Mouse (Mus musculus) intestine, postnatal 0 days (tissue): ENCODE data around the gene Cep170b. TPM values are rescaled to one million over a fixed set of nuclear protein-coding genes. Genes with fewer than 3 reads are reported as not detected.

Source experiments
- ATAC-seq: fragments of 200-750 bp; cut with Nextera tagmentation; 2 replicates; pipeline ENCODE4 v1.8.0; 2017; ENCODE audit warnings: mild to moderate bottlenecking, moderate TSS enrichment, moderate library complexity
- H3K27ac ChIP-seq: fragments of 300-500 bp; sonication (generic); 2 replicates; pipeline ENCODE4 v1.5.1; 2014; ENCODE audit warnings: mild to moderate bottlenecking, low read depth, low read length, moderate library complexity
- H3K27me3 ChIP-seq: fragments of 300-500 bp; sonication (generic); replicated peaks from 2 replicates; pipeline ENCODE4 v1.6.1; 2014; ENCODE audit warnings: low read length, mixed read lengths; ENCODE audit not compliant: control insufficient read depth, insufficient read depth
- H3K36me3 ChIP-seq: fragments of 300-500 bp; sonication (generic); 2 replicates; pipeline ENCODE4 v1.6.1; 2014; ENCODE audit warnings: mild to moderate bottlenecking, moderate library complexity; ENCODE audit not compliant: control insufficient read depth, insufficient read depth
- H3K4me1 ChIP-seq: fragments of 300-500 bp; sonication (generic); replicated peaks from 2 replicates; pipeline ENCODE4 v1.6.1; 2014; ENCODE audit warnings: antibody characterized with exemption, low read length, mixed read lengths; ENCODE audit not compliant: control insufficient read depth, insufficient read depth
- H3K4me2 ChIP-seq: fragments of 300-500 bp; sonication (generic); replicated peaks from 2 replicates; pipeline ENCODE4 v1.6.1; 2014; ENCODE audit warnings: low read depth, mild to moderate bottlenecking, moderate library complexity
- H3K4me3 ChIP-seq: fragments of 300-500 bp; sonication (generic); 2 replicates; pipeline ENCODE4 v1.5.1; 2014; ENCODE audit warnings: low read depth, low read length
- H3K9ac ChIP-seq: fragments of 300-500 bp; sonication (generic); 2 replicates; pipeline ENCODE4 v1.6.1; 2014; ENCODE audit warnings: mild to moderate bottlenecking, low read depth, low read length
- H3K9me3 ChIP-seq: fragments of 300-500 bp; sonication (generic); 2 replicates; pipeline ENCODE4 v1.6.1; 2016; ENCODE audit warnings: mixed run types; ENCODE audit not compliant: control insufficient read depth
- CTCF ChIP-seq: sonication (generic); IDR thresholded peaks from 2 replicates; pipeline ENCODE4 v1.5.1; 2016; ENCODE audit warnings: low read depth, mild to moderate bottlenecking, control low read depth, antibody characterized with exemption, moderate library complexity
- WGBS: fragments of 180-500 bp; shearing (Covaris S2); extraction: QIAGEN DNeasy Blood & Tissue Kit; methylation state at CpG from one replicate; pipeline ENCODE4 v1.1.7; 2014; 5-methylcytosine and 5-hydroxymethylcytosine counted together
- polyA plus RNA-seq: library from polyadenylated mRNA; unstranded; fragments of >200 nt; fragmentation: Nextera tagmentation; extraction: Ambion mirVana; gene quantifications from 2 replicates; pipeline ENCODE4 v1.2.1, GENCODE M21; 2015

The Cep170b gene
- polyA plus RNA-seq, 1 experiment from 2014 or later = 12.7 TPM

GRCm38 (mm10) chr12:112696806-112697425, 23.3 kb upstream of the Cep170b start:
- ATAC-seq = no peak
- no peak overlapping the region for H3K4me3 ChIP-seq
- H3K4me2 ChIP-seq = no peak overlapping the region
- H3K36me3 ChIP-seq = no peaks in the 10 kb centered on the region
- TF ChIP-seq CTCF = no peak
- H3K27me3 ChIP-seq = 0 out of 2 replicates have a peak, but pooled peaks cover 4% of the 10 kb centered on the region
- no peak overlapping the region for H3K27ac ChIP-seq
- no peak overlapping the region for H3K9ac ChIP-seq
- WGBS = 76% methylated on average over 3 of the region's 3 CpGs
- H3K9me3 ChIP-seq = no peaks in the 10 kb centered on the region
- H3K4me1 ChIP-seq = peaks cover 8% of the 10 kb centered on the region; the same call in 1 of the 2 replicates

DNA sequence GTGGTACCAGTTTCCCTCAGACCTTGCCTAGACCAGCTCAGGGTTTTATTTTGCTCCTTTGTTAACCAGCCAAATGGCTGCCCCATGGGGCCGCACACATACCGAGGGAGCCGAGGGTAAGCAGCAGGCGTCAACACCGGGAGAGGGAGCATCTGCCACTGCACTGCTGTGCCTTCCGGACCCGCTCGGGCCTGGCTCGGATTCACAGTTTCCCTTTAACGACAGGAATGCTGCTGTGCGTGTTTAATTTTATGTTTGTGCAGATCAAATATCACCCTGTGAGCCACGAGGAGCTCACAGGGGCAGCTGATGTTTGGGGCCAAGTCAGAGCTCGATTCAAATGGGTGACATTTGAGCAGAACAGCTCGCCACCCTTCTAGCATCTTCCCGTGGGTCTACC, 19.7 kb upstream of the Cep170b start:
- Histone ChIP-seq H3K9ac (no peak overlapping the region), H3K27ac (no peak overlapping the region), H3K27me3 (0 out of 2 replicates have a peak, but pooled peaks cover 4% of the 10 kb centered on the region), H3K4me2 (no peak overlapping the region; the same call in 1 of the 2 replicates), H3K4me1 (no peaks in the 10 kb centered on the region), H3K4me3 (no peak overlapping the region), H3K9me3 (no peaks in the 10 kb centered on the region), H3K36me3 (no peaks in the 10 kb centered on the region)
- 11% methylated on average over 15 of the region's 15 CpGs for WGBS
- 0 out of 2 replicates have a peak, but pooled peaks have one; percentile 3 for TF ChIP-seq CTCF
- no peak for ATAC-seq

GRCm38 (mm10) chr12:112702374-112703320, 17.6 kb upstream of the Cep170b start:
- WGBS = 44% methylated on average over 6 of the region's 6 CpGs
- TF ChIP-seq CTCF = no peak
- ATAC-seq = no peak
- 0 out of 2 replicates have a peak, but pooled peaks cover 4% of the 10 kb centered on the region for H3K27me3 ChIP-seq
- H3K4me3 ChIP-seq = no peak overlapping the region
- H3K36me3 ChIP-seq = no peaks in the 10 kb centered on the region
- H3K9me3 ChIP-seq = no peaks in the 10 kb centered on the region
- no peak overlapping the region for H3K4me2 ChIP-seq
- H3K4me1 ChIP-seq = no peaks in the 10 kb centered on the region
- no peak overlapping the region for H3K9ac ChIP-seq
- no peak overlapping the region for H3K27ac ChIP-seq

DNA sequence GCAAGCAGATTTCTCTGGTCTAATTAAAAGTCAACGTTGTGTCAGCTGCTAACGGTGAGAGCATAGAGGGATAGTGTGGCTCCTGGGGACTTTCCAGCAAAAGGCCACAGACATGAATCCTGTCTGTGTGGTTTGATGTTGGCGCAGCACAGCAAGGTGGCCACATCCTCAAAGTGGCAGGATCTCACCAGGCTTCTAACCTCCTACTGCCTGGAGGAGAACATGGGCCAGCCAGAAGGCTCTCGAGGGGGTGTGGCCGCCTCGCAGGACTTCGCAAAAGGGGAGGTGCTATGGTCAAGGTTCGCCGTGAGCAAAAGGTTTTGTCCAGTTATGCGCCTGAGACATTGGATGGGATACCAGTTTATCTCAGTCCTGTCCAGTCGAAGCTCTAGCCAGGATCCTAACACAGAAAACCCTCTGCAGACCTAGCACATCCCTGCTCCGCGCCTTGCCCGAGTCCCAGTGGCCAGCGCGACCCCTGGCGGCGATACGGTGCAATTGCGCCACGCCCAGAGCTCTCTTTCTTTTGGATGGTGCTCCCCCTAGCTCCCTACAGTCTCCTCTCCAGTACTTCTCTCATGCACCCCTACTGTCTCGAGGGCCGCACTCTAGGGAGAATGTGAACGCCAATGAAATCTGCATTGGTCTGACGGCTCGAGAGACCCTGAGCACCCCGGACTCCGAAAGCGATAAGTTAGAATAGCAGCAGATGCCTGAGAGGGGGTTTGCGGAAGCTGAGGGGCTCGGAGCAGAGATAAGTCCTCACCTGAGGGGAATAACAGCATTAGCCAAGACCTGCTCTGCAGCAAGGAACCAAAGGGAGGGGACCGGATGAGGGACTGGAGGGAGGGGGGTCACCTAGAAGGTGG, 13.3 kb upstream of the Cep170b start:
- no peak overlapping the region for H3K27ac ChIP-seq
- H3K4me3 ChIP-seq = no peak overlapping the region
- no peaks in the 10 kb centered on the region for H3K4me1 ChIP-seq
- H3K4me2 ChIP-seq = peak overlapping the region; percentile 22
- H3K27me3 ChIP-seq = 0 out of 2 replicates have a peak, but pooled peaks cover 5% of the 10 kb centered on the region
- H3K36me3 ChIP-seq = no peaks in the 10 kb centered on the region
- no peaks in the 10 kb centered on the region for H3K9me3 ChIP-seq
- WGBS = 10% methylated on average over 32 of the region's 32 CpGs
- peak; percentile 46 for ATAC-seq
- no peak overlapping the region for H3K9ac ChIP-seq
- TF ChIP-seq CTCF = peak; percentile 99

DNA sequence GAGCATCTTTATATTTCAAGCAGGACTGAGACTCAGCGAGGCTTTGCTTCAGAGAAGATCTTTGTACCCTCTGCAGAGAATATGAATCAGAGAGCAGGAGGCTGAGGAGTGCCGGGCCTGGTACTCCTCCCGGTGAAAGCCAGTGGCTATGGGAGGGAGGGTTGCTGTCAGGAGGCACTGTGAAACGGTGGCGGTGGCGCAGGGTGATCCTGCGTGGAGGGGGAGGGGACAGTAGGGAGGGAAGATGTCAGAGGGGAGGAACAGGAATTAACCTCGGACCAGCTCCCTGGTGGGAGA, 12.7 kb upstream of the Cep170b start:
- ATAC-seq = peak; percentile 6; the same call in 1 of the 2 replicates
- no peak overlapping the region for H3K27ac ChIP-seq
- no peak overlapping the region for H3K4me3 ChIP-seq
- peak overlapping the region; percentile 22; the same call in 1 of the 2 replicates for H3K4me2 ChIP-seq
- TF ChIP-seq CTCF = no peak
- H3K9me3 ChIP-seq = no peaks in the 10 kb centered on the region
- H3K4me1 ChIP-seq = no peaks in the 10 kb centered on the region
- WGBS = 11% methylated on average over 8 of the region's 8 CpGs
- H3K27me3 ChIP-seq = 0 out of 2 replicates have a peak, but pooled peaks cover 5% of the 10 kb centered on the region
- no peaks in the 10 kb centered on the region for H3K36me3 ChIP-seq
- no peak overlapping the region for H3K9ac ChIP-seq
